Mouse (Mus musculus) MEL (cell line): ENCODE measurements at regions not wholly inside any gene's neighbourhood (a gene's known extent, or its start where the extent isn't known, plus 50 kb on each side); places are given as distances from the start of the nearest gene placed in this dataset.

Source experiments
- DNase-seq: peaks from one replicate; pipeline ENCODE4 v3.0.0; 2011; ENCODE audit warnings: low read depth, low spot score
- H3K27ac ChIP-seq: 2 replicates; pipeline ENCODE4 v1.5.1; 2012; ENCODE audit warnings: low read depth, mild to moderate bottlenecking, control low read depth, low read length, moderate library complexity; ENCODE audit not compliant: control insufficient read depth
- H3K27me3 ChIP-seq, 2 experiments: fragments of 150-350 bp in 1 of 2; sonication (generic) in 1 of 2; 2 replicates each; pipeline ENCODE4 v1.6.1; 2012; ENCODE audit warnings: low read length in 2 of 2, mild to moderate bottlenecking in 2 of 2, improper control_type of control experiment in 1 of 2, moderate library complexity in 1 of 2; ENCODE audit not compliant: insufficient read depth in 2 of 2, control insufficient read depth in 1 of 2
- H3K36me3 ChIP-seq, 2 experiments: 2 replicates each; pipeline ENCODE4 v1.6.1; 2012 to 2014; ENCODE audit warnings: low read length in 2 of 2, improper control_type of control experiment in 1 of 2, inconsistent platforms in 1 of 2, mild to moderate bottlenecking in 1 of 2; ENCODE audit not compliant: insufficient read depth in 2 of 2, control insufficient read depth in 1 of 2
- H3K4me1 ChIP-seq, 2 experiments: fragments of 150-350 bp in 1 of 2; sonication (generic) in 1 of 2; 2 replicates each; pipeline ENCODE4 v1.6.1; 2012; ENCODE audit warnings: low read length in 2 of 2, improper control_type of control experiment in 1 of 2, mild to moderate bottlenecking in 1 of 2; ENCODE audit not compliant: insufficient read depth in 2 of 2, control insufficient read depth in 1 of 2
- H3K4me3 ChIP-seq, 2 experiments: fragments of 150-350 bp in 1 of 2; sonication (generic) in 1 of 2; 2 replicates each; pipeline ENCODE4 v1.5.1; 2012; ENCODE audit warnings: low read depth in 2 of 2, low read length in 2 of 2, mild to moderate bottlenecking in 2 of 2, moderate library complexity in 2 of 2, control low read depth in 1 of 2, improper control_type of control experiment in 1 of 2; ENCODE audit not compliant: control insufficient read depth in 1 of 2, insufficient read depth in 1 of 2
- H3K79me2 ChIP-seq: 2 replicates; pipeline ENCODE4 v1.6.1; 2012; ENCODE audit warnings: mild to moderate bottlenecking, low read length, moderate library complexity; ENCODE audit not compliant: control insufficient read depth, poor library complexity, insufficient read depth
- H3K9ac ChIP-seq: 2 replicates; pipeline ENCODE4 v1.6.1; 2012; ENCODE audit warnings: low read depth, mild to moderate bottlenecking, control low read depth, low read length, moderate library complexity; ENCODE audit not compliant: control insufficient read depth, poor library complexity, severe bottlenecking
- H3K9me3 ChIP-seq: fragments of 150-350 bp; sonication (generic); replicated peaks from 2 replicates; pipeline ENCODE4 v1.6.1; 2012; ENCODE audit warnings: mild to moderate bottlenecking, low read length, improper control_type of control experiment, moderate library complexity; ENCODE audit not compliant: insufficient read depth
- BHLHE40 ChIP-seq: IDR thresholded peaks from 2 replicates; pipeline ENCODE4 v1.6.1; 2012; ENCODE audit warnings: low read depth, mild to moderate bottlenecking, inconsistent platforms, low read length, improper control_type of control experiment, borderline replicate concordance
- CHD1 ChIP-seq: IDR thresholded peaks from 2 replicates; pipeline ENCODE4 v1.6.1; 2012; ENCODE audit warnings: low read depth, mild to moderate bottlenecking, inconsistent platforms, low read length, improper control_type of control experiment
- CHD2 ChIP-seq: IDR thresholded peaks from 2 replicates; pipeline ENCODE4 v1.6.1; 2011; ENCODE audit warnings: low read length, improper control_type of control experiment
- CTCF ChIP-seq, 3 experiments: IDR thresholded peaks in 2 of 3; conservative IDR thresholded peaks in 1 of 3; 2 replicates each; pipeline ENCODE4 v1.5.1; 2011 to 2012; ENCODE audit warnings: low read length in 3 of 3, low read depth in 2 of 3, mild to moderate bottlenecking in 2 of 3, improper control_type of control experiment in 1 of 3, inconsistent platforms in 1 of 3, mixed read lengths in 1 of 3, moderate library complexity in 1 of 3; ENCODE audit not compliant: control insufficient read depth in 1 of 3, insufficient read depth in 1 of 3, poor library complexity in 1 of 3, severe bottlenecking in 1 of 3
- E2F4 ChIP-seq: IDR thresholded peaks from 2 replicates; pipeline ENCODE4 v1.6.1; 2011; ENCODE audit warnings: low read depth, low read length, improper control_type of control experiment, borderline replicate concordance
- ELF1 ChIP-seq: IDR thresholded peaks from 2 replicates; pipeline ENCODE4 v1.6.1; 2014; ENCODE audit warnings: low read depth, mild to moderate bottlenecking, inconsistent platforms, low read length, improper control_type of control experiment, moderate library complexity
- EP300 ChIP-seq, 2 experiments: IDR thresholded peaks; 2 replicates each; pipeline ENCODE4 v1.6.1; 2011; ENCODE audit warnings: improper control_type of control experiment in 2 of 2, low read length in 2 of 2, low read depth in 1 of 2, mild to moderate bottlenecking in 1 of 2
- GATA1 ChIP-seq: IDR thresholded peaks from 2 replicates; pipeline ENCODE4 v1.6.1; 2011; ENCODE audit warnings: low read depth, low read length, improper control_type of control experiment
- MAX ChIP-seq: IDR thresholded peaks from 2 replicates; pipeline ENCODE4 v1.6.1; 2011; ENCODE audit warnings: low read length, improper control_type of control experiment
- MAZ ChIP-seq: IDR thresholded peaks from 2 replicates; pipeline ENCODE4 v1.6.1; 2012; ENCODE audit warnings: low read depth, mild to moderate bottlenecking, inconsistent platforms, low read length, improper control_type of control experiment
- MXI1 ChIP-seq: IDR thresholded peaks from 2 replicates; pipeline ENCODE4 v1.6.1; 2011; ENCODE audit warnings: mild to moderate bottlenecking, low read depth, low read length, improper control_type of control experiment
- MYB ChIP-seq: IDR thresholded peaks from 2 replicates; pipeline ENCODE4 v1.6.1; 2011; ENCODE audit warnings: mild to moderate bottlenecking, low read depth, low read length, improper control_type of control experiment
- MYC ChIP-seq: IDR thresholded peaks from 2 replicates; pipeline ENCODE4 v1.6.1; 2011; ENCODE audit warnings: low read depth, mild to moderate bottlenecking, low read length, improper control_type of control experiment, moderate library complexity
- NELFE ChIP-seq: IDR thresholded peaks from 2 replicates; pipeline ENCODE4 v1.6.1; 2011; ENCODE audit warnings: low read depth, low read length, improper control_type of control experiment
- NRF1 ChIP-seq: IDR thresholded peaks from 2 replicates; pipeline ENCODE4 v1.6.1; 2014; ENCODE audit warnings: low read depth, mild to moderate bottlenecking, inconsistent platforms, low read length, improper control_type of control experiment, moderate library complexity; ENCODE audit not compliant: poor library complexity, insufficient read depth, severe bottlenecking
- POLR2AphosphoS5 ChIP-seq: IDR thresholded peaks from 2 replicates; pipeline ENCODE4 v1.6.1; 2012; ENCODE audit warnings: low read depth, borderline replicate concordance, mild to moderate bottlenecking, inconsistent platforms, low read length, moderate library complexity, mixed read lengths
- SIN3A ChIP-seq: IDR thresholded peaks from 2 replicates; pipeline ENCODE4 v1.6.1; 2012; ENCODE audit warnings: low read length, improper control_type of control experiment, inconsistent platforms
- SMC3 ChIP-seq: IDR thresholded peaks from 2 replicates; pipeline ENCODE4 v1.6.1; 2011; ENCODE audit warnings: low read depth, low read length, improper control_type of control experiment
- TBP ChIP-seq: IDR thresholded peaks from 2 replicates; pipeline ENCODE4 v1.8.0; 2011; ENCODE audit warnings: low read depth, low read length, improper control_type of control experiment
- TCF12 ChIP-seq: IDR thresholded peaks from 2 replicates; pipeline ENCODE4 v1.6.1; 2014; ENCODE audit warnings: low read depth, mild to moderate bottlenecking, inconsistent platforms, low read length, improper control_type of control experiment, moderate library complexity
- USF1 ChIP-seq: IDR thresholded peaks from 2 replicates; pipeline ENCODE4 v1.6.1; 2014; ENCODE audit warnings: low read depth, mild to moderate bottlenecking, inconsistent platforms, low read length, improper control_type of control experiment, moderate library complexity
- ZC3H11A ChIP-seq: IDR thresholded peaks from 2 replicates; pipeline ENCODE4 v1.6.1; 2012; ENCODE audit warnings: low read depth, mild to moderate bottlenecking, inconsistent platforms, low read length, improper control_type of control experiment
- ZKSCAN1 ChIP-seq: IDR thresholded peaks from 2 replicates; pipeline ENCODE4 v1.6.1; 2012; ENCODE audit warnings: low read depth, mild to moderate bottlenecking, inconsistent platforms, low read length, improper control_type of control experiment, moderate library complexity
- ZNF384 ChIP-seq: IDR thresholded peaks from 2 replicates; pipeline ENCODE4 v1.6.1; 2012; ENCODE audit warnings: low read depth, mild to moderate bottlenecking, inconsistent platforms, low read length, improper control_type of control experiment

DNA sequence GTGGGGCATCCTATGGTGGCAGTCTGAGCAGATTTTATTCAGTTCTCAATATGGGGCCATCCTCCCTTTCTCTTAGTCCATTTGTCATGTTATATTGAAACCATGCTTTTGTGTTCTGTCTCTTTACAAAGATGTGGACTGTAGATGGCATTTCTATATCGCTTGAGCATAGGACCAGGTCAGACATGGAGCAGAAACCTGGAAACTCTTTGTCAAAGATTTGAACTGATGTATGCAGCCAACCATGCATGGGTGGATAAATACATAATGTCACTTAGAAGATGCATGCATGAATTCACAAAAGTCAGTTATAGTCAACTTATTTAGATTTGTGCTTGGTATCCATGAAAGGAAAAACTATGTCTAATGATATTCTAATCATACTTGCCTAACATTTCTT lies 1587.5 kb downstream of the Cdh11 start:
- no peaks in the 10 kb centered on the region for H3K79me2 ChIP-seq
- no peak for TF ChIP-seq TCF12
- TF ChIP-seq, all 39 proteins: peak for 0
- H3K4me3 ChIP-seq = no peak overlapping the region
- H3K36me3 ChIP-seq = no peaks in the 10 kb centered on the region
- no peak overlapping the region for H3K9ac ChIP-seq
- no peaks in the 10 kb centered on the region for H3K27me3 ChIP-seq
- H3K9me3 ChIP-seq = no peaks in the 10 kb centered on the region
- DNase-seq = no peak
- no peak overlapping the region for H3K27ac ChIP-seq
- no peaks in the 10 kb centered on the region for H3K4me1 ChIP-seq

DNA sequence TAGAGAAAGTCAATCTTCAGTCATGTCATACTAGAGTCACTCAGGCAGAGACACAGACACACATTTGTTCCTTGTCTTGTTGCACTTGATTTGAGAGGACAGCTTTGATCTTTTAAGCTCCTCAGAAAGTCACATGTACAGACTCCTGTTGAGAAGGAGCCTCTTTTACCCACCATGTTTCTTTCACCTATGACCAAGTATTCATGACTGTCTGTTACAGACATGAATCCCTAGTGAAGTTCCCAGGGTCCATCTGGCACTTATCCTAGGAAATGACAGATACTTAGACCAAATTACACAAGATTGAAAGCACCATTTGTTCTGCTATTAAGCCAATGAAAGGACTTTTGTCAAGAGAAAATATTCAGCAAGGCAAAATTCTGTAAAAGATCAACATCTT lies 1588.7 kb downstream of the Cdh11 start:
- no peak for DNase-seq
- Histone ChIP-seq H3K4me1 (no peaks in the 10 kb centered on the region), H3K79me2 (no peaks in the 10 kb centered on the region), H3K9me3 (no peaks in the 10 kb centered on the region), H3K36me3 (no peaks in the 10 kb centered on the region), H3K27me3 (no peaks in the 10 kb centered on the region), H3K27ac (no peak overlapping the region), H3K4me3 (no peak overlapping the region), H3K9ac (no peak overlapping the region)
- no peak for TF ChIP-seq TBP
- no peak for TF ChIP-seq MXI1
- no peak for TF ChIP-seq CHD2
- no peak for TF ChIP-seq USF1
- TF ChIP-seq E2F4 = no peak
- TF ChIP-seq GATA1 = no peak
- no peak for TF ChIP-seq MYC
- no peak for TF ChIP-seq MAX
- no peak for TF ChIP-seq POLR2AphosphoS5
- TF ChIP-seq MAZ = no peak
- TF ChIP-seq NELFE = no peak
- no peak for TF ChIP-seq ELF1
- no peak for TF ChIP-seq BHLHE40
- TF ChIP-seq SIN3A = no peak
- no peak for TF ChIP-seq MYB
- no peak for TF ChIP-seq ZNF384
- no peak for TF ChIP-seq NRF1

DNA sequence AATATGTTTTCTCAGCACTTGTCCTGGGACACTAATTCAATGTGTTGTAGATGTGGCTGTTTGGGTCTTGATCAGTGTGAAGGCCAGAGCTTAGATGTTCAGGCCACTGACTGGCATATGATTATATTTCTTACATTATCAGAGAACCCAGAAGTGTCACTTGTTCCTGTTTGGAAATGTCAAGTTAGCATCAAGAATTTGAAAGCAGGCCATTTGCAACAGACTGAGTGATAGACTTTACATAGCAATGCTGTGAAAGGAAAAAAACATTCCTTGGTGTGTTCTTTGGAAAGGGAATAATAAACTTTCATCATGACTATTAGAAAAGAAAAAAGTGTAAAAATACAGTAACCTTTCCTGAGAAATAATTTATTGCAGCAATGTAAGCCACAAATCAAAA lies 1596.9 kb downstream of the Cdh11 start:
- no peaks in the 10 kb centered on the region for H3K27me3 ChIP-seq
- H3K79me2 ChIP-seq = no peaks in the 10 kb centered on the region
- H3K36me3 ChIP-seq = no peaks in the 10 kb centered on the region
- no peaks in the 10 kb centered on the region for H3K4me1 ChIP-seq
- DNase-seq = no peak
- TF ChIP-seq SMC3 (no peak), CHD1 (no peak), CTCF (IDR thresholded peaks at IDR 0.05 in 2 of 3, conservative IDR thresholded peaks at IDR 0.05 in 1 of 3; ENCODE audit: control insufficient read depth in 1 of 3, insufficient read depth in 1 of 3, low read depth in 2 of 3, low read length in 3 of 3, poor library complexity in 1 of 3, severe bottlenecking in 1 of 3) (no peak), MAX (no peak), BHLHE40 (no peak), EP300 (IDR thresholded peaks at IDR 0.05; ENCODE audit: low read depth in 1 of 2, low read length in 2 of 2) (no peak), ZC3H11A (no peak), ZKSCAN1 (no peak)
- no peaks in the 10 kb centered on the region for H3K9me3 ChIP-seq
- H3K27ac ChIP-seq = no peak overlapping the region
- H3K4me3 ChIP-seq = no peak overlapping the region
- H3K9ac ChIP-seq = no peak overlapping the region
